Mouse (Mus musculus): ENCODE data around the gene Stau1. TPM values are rescaled to one million over a fixed set of nuclear protein-coding genes. Genes with fewer than 3 reads are reported as not detected.

Stau1 gene
- polyA plus RNA-seq (2012; ENCODE audit: insufficient read depth, insufficient read length, missing spikeins) = 48.7 and 51.2 TPM in 2 replicates

- Histone ChIP-seq H3K27ac (ENCODE audit: insufficient read depth, low read depth, low read length) (peak within 1 kb of the TSS; percentile 78), H3K4me1 (ENCODE audit: control insufficient read depth, insufficient read depth, low read length) (peaks cover 30% of the 10 kb centered on the region), H3K4me3 (ENCODE audit: insufficient read depth, low read length) (peak within 1 kb of the TSS; percentile 96)
- TF ChIP-seq POLR2A (IDR thresholded peaks at IDR 0.05; ENCODE audit: borderline replicate concordance, low read depth, low read length) (peak; percentile 8; the same call in 1 of the 2 replicates), CTCF (IDR thresholded peaks at IDR 0.05; ENCODE audit: low read depth, low read length) (no peak)
Observed at GRCm38 (mm10) chr2:166995796-166996532, at the start of gene Stau1. Stau1 (minus strand) TSS chr2:166996299.

- no peak overlapping the region for H3K4me3 ChIP-seq (ENCODE audit: insufficient read depth, low read length)
- TF ChIP-seq POLR2A (IDR thresholded peaks at IDR 0.05; ENCODE audit: borderline replicate concordance, low read depth, low read length) (no peak), CTCF (IDR thresholded peaks at IDR 0.05; ENCODE audit: low read depth, low read length) (no peak)
- no peak overlapping the region for H3K27ac ChIP-seq (ENCODE audit: insufficient read depth, low read depth, low read length)
- no peaks in the 10 kb centered on the region for H3K4me1 ChIP-seq (ENCODE audit: control insufficient read depth, insufficient read depth, low read length)
Observed at GRCm38 (mm10) chr2:167043400-167044121, 47.5 kb upstream of the Stau1 start.

GRCm38 (mm10) chr2:167039386-167039785 is 43.3 kb upstream of the Stau1 start:
- H3K27ac ChIP-seq (ENCODE audit: insufficient read depth, low read depth, low read length) = no peak overlapping the region
- no peaks in the 10 kb centered on the region for H3K4me1 ChIP-seq (ENCODE audit: control insufficient read depth, insufficient read depth, low read length)
- TF ChIP-seq POLR2A (IDR thresholded peaks at IDR 0.05; ENCODE audit: borderline replicate concordance, low read depth, low read length) (no peak), CTCF (IDR thresholded peaks at IDR 0.05; ENCODE audit: low read depth, low read length) (no peak)
- H3K4me3 ChIP-seq (ENCODE audit: insufficient read depth, low read length) = no peak overlapping the region

GRCm38 (mm10) chr2:167038716-167039115 is 42.6 kb upstream of the Stau1 start:
- Histone ChIP-seq H3K4me1 (ENCODE audit: control insufficient read depth, insufficient read depth, low read length) (no peaks in the 10 kb centered on the region), H3K27ac (ENCODE audit: insufficient read depth, low read depth, low read length) (no peak overlapping the region), H3K4me3 (ENCODE audit: insufficient read depth, low read length) (no peak overlapping the region)
- no peak for TF ChIP-seq POLR2A (IDR thresholded peaks at IDR 0.05; ENCODE audit: borderline replicate concordance, low read depth, low read length)
- no peak for TF ChIP-seq CTCF (IDR thresholded peaks at IDR 0.05; ENCODE audit: low read depth, low read length)

GRCm38 (mm10) chr2:167038297-167038696 is 42.2 kb upstream of the Stau1 start:
- no peak for TF ChIP-seq CTCF (IDR thresholded peaks at IDR 0.05; ENCODE audit: low read depth, low read length)
- no peak for TF ChIP-seq POLR2A (IDR thresholded peaks at IDR 0.05; ENCODE audit: borderline replicate concordance, low read depth, low read length)
- no peak overlapping the region for H3K4me3 ChIP-seq (ENCODE audit: insufficient read depth, low read length)
- H3K27ac ChIP-seq (ENCODE audit: insufficient read depth, low read depth, low read length) = no peak overlapping the region
- H3K4me1 ChIP-seq (ENCODE audit: control insufficient read depth, insufficient read depth, low read length) = no peaks in the 10 kb centered on the region

GRCm38 (mm10) chr2:167037710-167038109 is 41.6 kb upstream of the Stau1 start:
- no peak overlapping the region for H3K27ac ChIP-seq (ENCODE audit: insufficient read depth, low read depth, low read length)
- no peak for TF ChIP-seq POLR2A (IDR thresholded peaks at IDR 0.05; ENCODE audit: borderline replicate concordance, low read depth, low read length)
- no peak for TF ChIP-seq CTCF (IDR thresholded peaks at IDR 0.05; ENCODE audit: low read depth, low read length)

GRCm38 (mm10) chr2:167030507-167030906 is 34.4 kb upstream of the Stau1 start:
- Histone ChIP-seq H3K27ac (ENCODE audit: insufficient read depth, low read depth, low read length) (no peak overlapping the region), H3K4me1 (ENCODE audit: control insufficient read depth, insufficient read depth, low read length) (no peaks in the 10 kb centered on the region), H3K4me3 (ENCODE audit: insufficient read depth, low read length) (no peak overlapping the region)
- TF ChIP-seq POLR2A (IDR thresholded peaks at IDR 0.05; ENCODE audit: borderline replicate concordance, low read depth, low read length) (no peak), CTCF (IDR thresholded peaks at IDR 0.05; ENCODE audit: low read depth, low read length) (peak; percentile 18; the same call in 1 of the 2 replicates)

More at GRCm38 (mm10) chr2:167037710-167038109, 41.6 kb upstream of the Stau1 start:
- Histone ChIP-seq H3K4me3 (ENCODE audit: insufficient read depth, low read length) (no peak overlapping the region), H3K4me1 (ENCODE audit: control insufficient read depth, insufficient read depth, low read length) (no peaks in the 10 kb centered on the region)

GRCm38 (mm10) chr2:167028553-167028952 is 32.5 kb upstream of the Stau1 start:
- H3K27ac ChIP-seq (ENCODE audit: insufficient read depth, low read depth, low read length) = no peak overlapping the region
- no peak for TF ChIP-seq CTCF (IDR thresholded peaks at IDR 0.05; ENCODE audit: low read depth, low read length)
- TF ChIP-seq POLR2A (IDR thresholded peaks at IDR 0.05; ENCODE audit: borderline replicate concordance, low read depth, low read length) = no peak
- no peak overlapping the region for H3K4me3 ChIP-seq (ENCODE audit: insufficient read depth, low read length)
- H3K4me1 ChIP-seq (ENCODE audit: control insufficient read depth, insufficient read depth, low read length) = no peaks in the 10 kb centered on the region

GRCm38 (mm10) chr2:167019396-167019795 is 23.3 kb upstream of the Stau1 start:
- H3K27ac ChIP-seq (ENCODE audit: insufficient read depth, low read depth, low read length) = no peak overlapping the region
- TF ChIP-seq POLR2A (IDR thresholded peaks at IDR 0.05; ENCODE audit: borderline replicate concordance, low read depth, low read length) (no peak), CTCF (IDR thresholded peaks at IDR 0.05; ENCODE audit: low read depth, low read length) (no peak)
- peaks cover 9% of the 10 kb centered on the region for H3K4me1 ChIP-seq (ENCODE audit: control insufficient read depth, insufficient read depth, low read length)
- H3K4me3 ChIP-seq (ENCODE audit: insufficient read depth, low read length) = no peak overlapping the region

GRCm38 (mm10) chr2:167015382-167015718 is 19.3 kb upstream of the Stau1 start:
- Histone ChIP-seq H3K27ac (ENCODE audit: insufficient read depth, low read depth, low read length) (peak overlapping the region; percentile 6; the same call in 1 of the 2 replicates), H3K4me1 (ENCODE audit: control insufficient read depth, insufficient read depth, low read length) (peaks cover 9% of the 10 kb centered on the region), H3K4me3 (ENCODE audit: insufficient read depth, low read length) (peak overlapping the region; percentile 79)
- no peak for TF ChIP-seq CTCF (IDR thresholded peaks at IDR 0.05; ENCODE audit: low read depth, low read length)
- no peak for TF ChIP-seq POLR2A (IDR thresholded peaks at IDR 0.05; ENCODE audit: borderline replicate concordance, low read depth, low read length)

Data from bone marrow macrophage, adult 2 months (primary cell).